In genomic region chr17:29361982-29362691, GRCm38 (mm10) we compare ENCODE assay signal across 10 mouse cellular contexts. TPM values are rescaled to one million over a fixed set of nuclear protein-coding genes. Genes with fewer than 3 reads are reported as not detected.
DNase-seq lines count a peak whose midpoint lies in the region.
"Had no signal": no experiment of that assay in that cellular context is flagged by ENCODE, and none has a peak within 500 bp of the region (broad histone marks: within the 10 kb centered on the region; RNA-seq: fewer than 3 reads in every experiment).

No protein-coding gene starts in this region.

- WGBS in macrophage (ENCODE audit: missing documents): 7% methylated on average over 8 of the region's 8 CpGs

- peaks cover 30% of the 10 kb centered on the region for H3K36me3 ChIP-seq in macrophage (ENCODE audit: inconsistent target)

- peak overlapping the region; percentile 77 for H3K4me3 ChIP-seq in macrophage (ENCODE audit: inconsistent target)

- H3K27ac ChIP-seq in macrophage: peak overlapping the region; percentile 91

- DNase-seq in adrenal gland, adult (ENCODE audit: inconsistent age in 2 of 2, low spot score in 1 of 2): peak; percentile 7 to 32
- DNase-seq in adrenal gland, postnatal 36 days: no peak
- DNase-seq in testis, postnatal 10 days (ENCODE audit: low spot score): peak; percentile 49
- no peak for DNase-seq in testis, postnatal 14 days (ENCODE audit: low spot score)
- peak; percentile 44 to 55 for DNase-seq in thymus, postnatal 36 days
- DNase-seq in kidney, adult 9 months: no peak
- DNase-seq in urinary bladder, postnatal 10 days (ENCODE audit: low spot score): no peak
- DNase-seq: cerebellum, adult 11-12 months; gastrocnemius, postnatal 36 days had no signal

- peaks cover 42% of the 10 kb centered on the region for H3K79me2 ChIP-seq in macrophage (ENCODE audit: inconsistent target)

RNA-seq across cellular contexts. Expression of gene Fgd2, which starts 1.4 kb away (rescaled TPM):
- 1 to 10 TPM; 2.6 to 3.6 TPM for total RNA-seq in adrenal gland, postnatal 36 days (2021)
- 1,000 to 10,000 TPM in 7 of 26 experiments, 100 to 1,000 TPM in 18, 10 to 100 TPM in 1; 86.9 to 1,791 (median 552) TPM for total RNA-seq in macrophage (2018; cell fraction: chromatin; rRNA removed)
- total RNA-seq in macrophage (2018; cell fraction: cytosol; rRNA removed): 100 to 1,000 TPM in 4 of 26 experiments, 10 to 100 TPM in 22; 20.6 to 153 (median 53.9) TPM
- total RNA-seq in macrophage (2018; cell fraction: nucleus; rRNA removed): 100 to 1,000 TPM in 25 of 26 experiments, 10 to 100 TPM in 1; 94.6 to 605 (median 335) TPM
- 29.2 to 94.0 TPM (median 43.1 TPM) in 3 replicates for polyA plus RNA-seq in macrophage (2018)

RNA-seq across cellular contexts. Expression of gene Mtch1, which starts 14.4 kb away (rescaled TPM):
- total RNA-seq in adrenal gland, postnatal 36 days (2021): 100 to 1,000 TPM; 249 to 251 TPM
- 100 to 1,000 TPM in 15 of 26 experiments, 10 to 100 TPM in 11; 33.9 to 200 (median 104) TPM for total RNA-seq in macrophage (2018; cell fraction: chromatin; rRNA removed)
- 100 to 1,000 TPM; 105 to 170 (median 135) TPM for total RNA-seq in macrophage (2018; cell fraction: cytosol; rRNA removed)
- total RNA-seq in macrophage (2018; cell fraction: nucleus; rRNA removed): 100 to 1,000 TPM in 3 of 26 experiments, 10 to 100 TPM in 23; 40.0 to 130 (median 72.8) TPM
- 107 to 155 TPM (median 130 TPM) in 3 replicates for polyA plus RNA-seq in macrophage (2018)

RNA-seq across cellular contexts. Expression of gene Pi16, which starts 44.7 kb away (rescaled TPM):
- total RNA-seq in adrenal gland, postnatal 36 days (2021): 10 to 100 TPM; 29.3 to 50.8 TPM
- not detected for total RNA-seq in macrophage (2018; cell fraction: chromatin; rRNA removed)
- total RNA-seq in macrophage (2018; cell fraction: cytosol; rRNA removed): under 1 TPM in 13 of 26 experiments, not detected in 13; 0.04 to 0.28 (median 0.09) TPM
- total RNA-seq in macrophage (2018; cell fraction: nucleus; rRNA removed): under 1 TPM in 4 of 26 experiments, not detected in 22; 0.24 to 0.47 (median 0.38) TPM
- polyA plus RNA-seq in macrophage (2018): 0.22 TPM in 1 of 3 replicates, not detected in the others

Comparison
In these comparisons a context has a peak if more than half of its experiments do, and no peak if none do; other contexts are left out.
1. DNase-seq: peak in adrenal gland, adult (2 of 2), testis, postnatal 10 days (single experiment) and thymus, postnatal 36 days (2 of 2); none in adrenal gland, postnatal 36 days (0 of 2), testis, postnatal 14 days (single experiment), kidney, adult 9 months (single experiment) and urinary bladder, postnatal 10 days (single experiment).